Mouse (Mus musculus): ENCODE results near the gene Peg3. TPM values are rescaled to one million over a fixed set of nuclear protein-coding genes. Genes with fewer than 3 reads are reported as not detected.
A peak's percentile ranks its signal among the peaks of the same experiment; 100 is the strongest.

The Peg3 gene
- polyA plus RNA-seq, 1 experiment: 88.4 TPM

DNA sequence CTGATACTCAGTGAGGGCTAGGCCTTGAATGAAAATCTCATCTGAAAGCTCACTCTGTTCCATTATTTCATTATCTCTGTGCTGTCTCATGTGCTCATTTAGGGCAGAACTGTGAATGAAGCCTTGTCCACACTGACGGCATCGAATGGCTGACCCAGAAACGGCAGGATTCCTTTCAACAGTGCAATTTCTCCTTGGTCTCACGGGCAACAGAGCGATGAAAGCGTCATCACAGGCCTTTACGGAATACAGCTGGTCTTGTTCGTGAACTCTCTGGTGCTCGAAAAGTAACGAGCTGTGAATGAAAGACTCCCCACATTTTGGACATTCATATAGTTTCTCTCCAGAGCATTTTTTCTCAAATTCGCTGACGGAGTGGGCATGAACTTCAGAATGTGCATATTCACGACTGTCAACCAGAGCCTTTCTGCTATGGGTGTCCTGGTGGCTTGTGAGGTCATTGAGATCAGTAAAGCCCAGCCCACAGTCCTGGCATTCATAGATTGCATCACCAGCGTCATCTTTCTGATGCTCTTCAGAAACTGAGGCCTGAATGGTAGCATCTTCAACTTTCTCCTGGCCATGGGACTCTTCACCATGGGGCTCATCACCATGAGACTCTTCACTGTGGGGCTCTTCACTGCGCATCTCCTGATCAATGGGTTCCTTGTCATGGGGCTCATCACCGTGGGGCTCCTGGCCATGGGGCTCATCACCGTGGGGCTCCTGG lies 21.6 kb downstream of the Peg3 start:
- no peak for TF ChIP-seq POLR2A (IDR thresholded peaks at IDR 0.05; ENCODE audit: borderline replicate concordance, extremely low read depth, insufficient read depth, insufficient read length, poor library complexity, severe bottlenecking)
- no peak for DNase-seq (ENCODE audit: low read depth)

- TF ChIP-seq CTCF (IDR thresholded peaks at IDR 0.05; ENCODE audit: borderline replicate concordance, extremely low read depth, insufficient read depth, insufficient read length) (no peak), POLR2A (IDR thresholded peaks at IDR 0.05; ENCODE audit: borderline replicate concordance, extremely low read depth, insufficient read depth, insufficient read length, poor library complexity, severe bottlenecking) (no peak)
- no peak for DNase-seq (ENCODE audit: low read depth)
These were observed 22.7 kb downstream of the Peg3 start for GRCm38 (mm10) chr7:6707416-6708015.

DNA sequence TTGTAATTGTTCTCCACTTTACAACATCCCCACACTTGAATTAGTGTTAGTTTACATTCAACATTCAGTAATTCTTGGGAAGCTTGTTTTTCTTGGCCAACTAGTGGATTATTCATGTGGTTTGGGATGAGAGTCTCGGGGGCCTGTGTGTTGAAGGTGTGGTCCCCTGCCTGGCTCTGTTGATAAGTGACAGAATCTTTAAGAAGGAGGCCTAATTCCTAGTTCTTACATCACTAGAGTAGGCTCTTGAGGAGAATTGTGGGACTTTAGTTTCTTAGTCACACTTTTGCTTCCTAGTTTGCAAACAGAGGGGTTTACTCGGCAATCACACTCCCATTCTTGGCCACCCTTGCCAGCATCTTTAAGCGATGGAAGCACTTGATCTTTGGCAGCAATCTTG lies 31.0 kb downstream of the Peg3 start:
- no peak for TF ChIP-seq POLR2A (IDR thresholded peaks at IDR 0.05; ENCODE audit: borderline replicate concordance, extremely low read depth, insufficient read depth, insufficient read length, poor library complexity, severe bottlenecking)
- TF ChIP-seq CTCF (IDR thresholded peaks at IDR 0.05; ENCODE audit: borderline replicate concordance, extremely low read depth, insufficient read depth, insufficient read length): no peak
- DNase-seq (ENCODE audit: low read depth): no peak

GRCm38 (mm10) chr7:6696241-6697045 lies 33.8 kb downstream of the Peg3 start, which contains the start of gene Zim1:
Zim1 (minus strand) TSS chr7:6696450.
- TF ChIP-seq CTCF (IDR thresholded peaks at IDR 0.05; ENCODE audit: borderline replicate concordance, extremely low read depth, insufficient read depth, insufficient read length) (no peak; the same call in 1 of the 2 replicates), POLR2A (IDR thresholded peaks at IDR 0.05; ENCODE audit: borderline replicate concordance, extremely low read depth, insufficient read depth, insufficient read length, poor library complexity, severe bottlenecking) (no peak)
- peak; percentile 97 for DNase-seq (ENCODE audit: low read depth)

- no peak for DNase-seq (ENCODE audit: low read depth)
- TF ChIP-seq CTCF (IDR thresholded peaks at IDR 0.05; ENCODE audit: borderline replicate concordance, extremely low read depth, insufficient read depth, insufficient read length) (no peak), POLR2A (IDR thresholded peaks at IDR 0.05; ENCODE audit: borderline replicate concordance, extremely low read depth, insufficient read depth, insufficient read length, poor library complexity, severe bottlenecking) (no peak)
These were observed 44.7 kb downstream of the Peg3 start for GRCm38 (mm10) chr7:6685511-6685910.

DNA sequence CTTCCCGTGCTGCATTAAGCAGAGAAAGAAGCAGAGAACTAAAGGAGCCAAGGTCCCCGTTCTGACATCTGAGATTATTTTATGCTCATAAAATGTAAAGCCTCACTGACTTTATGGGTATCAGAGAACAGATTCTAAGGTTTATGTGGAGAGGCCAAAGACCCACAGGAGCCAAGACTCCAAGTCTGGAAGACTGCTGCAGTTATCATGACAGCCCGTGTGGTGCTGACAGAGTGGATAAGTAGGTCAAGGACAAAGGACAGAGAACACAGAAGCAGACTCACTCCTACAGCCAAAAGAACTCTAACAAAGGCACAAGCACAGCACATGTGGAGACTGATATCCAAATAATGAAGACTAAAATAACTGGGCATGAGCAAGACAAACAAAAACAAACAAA lies 63.5 kb downstream of the Peg3 start:
- no peak for DNase-seq (ENCODE audit: low read depth)
- TF ChIP-seq CTCF (IDR thresholded peaks at IDR 0.05; ENCODE audit: borderline replicate concordance, extremely low read depth, insufficient read depth, insufficient read length): no peak
- TF ChIP-seq POLR2A (IDR thresholded peaks at IDR 0.05; ENCODE audit: borderline replicate concordance, extremely low read depth, insufficient read depth, insufficient read length, poor library complexity, severe bottlenecking): no peak

- no peak for TF ChIP-seq CTCF (IDR thresholded peaks at IDR 0.05; ENCODE audit: borderline replicate concordance, extremely low read depth, insufficient read depth, insufficient read length)
- TF ChIP-seq POLR2A (IDR thresholded peaks at IDR 0.05; ENCODE audit: borderline replicate concordance, extremely low read depth, insufficient read depth, insufficient read length, poor library complexity, severe bottlenecking): no peak
- DNase-seq (ENCODE audit: low read depth): no peak
These were observed 66.8 kb downstream of the Peg3 start for GRCm38 (mm10) chr7:6663430-6663829.

DNA sequence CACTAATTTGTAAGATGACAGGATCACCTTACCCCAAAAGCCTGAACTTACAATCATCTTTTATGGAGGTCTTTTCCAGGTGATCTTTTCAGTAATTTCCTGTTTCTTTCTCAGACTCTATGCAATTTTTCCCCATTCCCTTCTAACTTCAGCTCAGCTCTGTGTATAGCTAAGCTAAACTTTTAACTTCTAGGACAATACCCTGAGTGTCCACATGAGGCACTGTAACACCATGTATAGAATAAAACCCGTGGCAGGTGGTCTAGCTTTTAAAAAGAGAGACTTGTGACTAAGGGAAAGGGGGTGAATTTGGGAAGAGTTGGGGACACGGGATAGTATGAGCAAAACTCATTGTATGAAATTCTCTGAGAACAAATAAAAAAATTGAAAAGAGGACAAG lies 70.6 kb downstream of the Peg3 start:
- peak; percentile 50; the same call in 1 of the 2 replicates for TF ChIP-seq CTCF (IDR thresholded peaks at IDR 0.05; ENCODE audit: borderline replicate concordance, extremely low read depth, insufficient read depth, insufficient read length)
- no peak for TF ChIP-seq POLR2A (IDR thresholded peaks at IDR 0.05; ENCODE audit: borderline replicate concordance, extremely low read depth, insufficient read depth, insufficient read length, poor library complexity, severe bottlenecking)
- DNase-seq (ENCODE audit: low read depth): peak; percentile 60

- no peak for DNase-seq (ENCODE audit: low read depth)
These were observed 71.6 kb downstream of the Peg3 start for GRCm38 (mm10) chr7:6658606-6659005.

More at GRCm38 (mm10) chr7:6658606-6659005, 71.6 kb downstream of the Peg3 start:
- TF ChIP-seq POLR2A (IDR thresholded peaks at IDR 0.05; ENCODE audit: borderline replicate concordance, extremely low read depth, insufficient read depth, insufficient read length, poor library complexity, severe bottlenecking) (no peak), CTCF (IDR thresholded peaks at IDR 0.05; ENCODE audit: borderline replicate concordance, extremely low read depth, insufficient read depth, insufficient read length) (no peak)

Other genes with a start within 250 kb of the Peg3 start
- gene Olfr5, start 243.5 kb downstream of the Peg3 start, polyA plus RNA-seq (2012; rRNA removed): not detected in 2 replicates
- not detected in 2 replicates for gene Olfr1347, start 230.7 kb downstream of the Peg3 start, polyA plus RNA-seq (2012; rRNA removed)
- gene Olfr1348, start 221.7 kb downstream of the Peg3 start, polyA plus RNA-seq (2012; rRNA removed): not detected in 2 replicates
- 0.04 and 0.07 TPM in 2 replicates for gene Olfr1349, start 207.5 kb downstream of the Peg3 start, polyA plus RNA-seq (2012; rRNA removed)
- gene Olfr1350, start 165.6 kb downstream of the Peg3 start, polyA plus RNA-seq (2012; rRNA removed): not detected in 2 replicates
- 13.2 and 18.1 TPM in 2 replicates for gene Zim1, start 34.0 kb downstream of the Peg3 start, polyA plus RNA-seq (2012; rRNA removed)
- 21.1 and 38.4 TPM in 2 replicates for gene Usp29, start 147 bp upstream of the Peg3 start, polyA plus RNA-seq (2012; rRNA removed)

Data from brain, embryonic 14.5 days (tissue).